Mouse (Mus musculus) frontal cortex, adult 2 months (tissue): ENCODE measurements around the gene Tsc2. TPM values are rescaled to one million over a fixed set of nuclear protein-coding genes. Genes with fewer than 3 reads are reported as not detected.

Experiments
- DNase-seq, 2 experiments: peaks; one replicate each; pipeline ENCODE4 v3.0.0; 2022; ENCODE audit warnings: low spot score in 1 of 2; ENCODE audit errors: extremely low spot score in 1 of 2
- polyA plus RNA-seq: library from polyadenylated mRNA; depleted of rRNA; stranded (reverse); fragments of >200 nt; gene quantifications from 2 replicates; pipeline ENCODE4 v1.2.3, GENCODE M21; 2012

Gene Tsc2
- polyA plus RNA-seq, 1 experiment = 194 TPM

DNA sequence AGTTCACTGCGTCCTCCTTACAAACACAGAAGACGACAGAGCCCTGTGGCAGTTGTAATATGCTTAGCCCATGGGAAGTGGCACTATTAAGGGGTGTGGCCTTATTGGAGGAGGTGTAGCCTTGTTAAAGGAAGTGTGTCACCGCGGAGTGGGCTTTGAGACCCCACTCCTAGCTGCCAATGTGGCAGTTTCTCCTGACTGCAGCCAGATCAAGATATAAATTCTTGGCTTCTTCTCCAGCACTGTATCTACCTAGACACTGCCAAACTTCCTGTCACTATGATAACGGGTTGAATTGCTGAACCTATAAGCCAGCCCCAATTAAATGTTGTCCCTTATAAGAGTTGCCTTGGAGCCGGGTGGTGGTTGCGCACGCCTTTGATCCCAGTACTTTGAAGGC is 7.0 kb downstream of the Tsc2 start:
- DNase-seq = no peak

DNA sequence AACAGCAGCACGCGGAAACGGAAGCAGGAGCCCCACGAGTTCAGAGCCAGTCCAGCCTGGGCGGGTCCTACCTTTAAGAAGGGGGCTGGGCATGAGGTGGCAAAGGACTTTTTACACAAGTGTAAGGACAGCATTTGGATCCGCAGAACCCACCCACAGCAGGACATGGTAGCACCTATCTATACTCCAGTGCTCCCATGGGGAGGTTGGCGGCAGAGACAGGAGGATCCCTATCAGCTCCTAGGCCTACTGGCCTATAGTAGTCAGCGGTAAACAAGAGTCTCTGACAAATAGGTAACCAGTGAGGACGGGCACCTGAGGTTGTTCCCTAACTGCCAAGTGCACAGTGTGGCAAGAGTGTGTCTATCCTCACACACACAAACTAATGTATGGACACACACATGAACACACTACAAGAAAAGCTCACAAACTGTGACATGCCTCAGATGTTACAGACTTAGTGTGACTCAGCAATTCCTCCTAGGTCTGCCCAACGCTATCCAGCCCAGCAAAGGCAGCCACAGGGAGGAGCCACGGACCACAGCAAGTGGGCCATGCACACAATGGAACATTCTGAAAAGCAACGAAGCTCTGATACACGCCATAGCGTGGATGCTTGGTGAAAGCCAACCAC is 14.8 kb downstream of the Tsc2 start:
- DNase-seq = no peak

DNA sequence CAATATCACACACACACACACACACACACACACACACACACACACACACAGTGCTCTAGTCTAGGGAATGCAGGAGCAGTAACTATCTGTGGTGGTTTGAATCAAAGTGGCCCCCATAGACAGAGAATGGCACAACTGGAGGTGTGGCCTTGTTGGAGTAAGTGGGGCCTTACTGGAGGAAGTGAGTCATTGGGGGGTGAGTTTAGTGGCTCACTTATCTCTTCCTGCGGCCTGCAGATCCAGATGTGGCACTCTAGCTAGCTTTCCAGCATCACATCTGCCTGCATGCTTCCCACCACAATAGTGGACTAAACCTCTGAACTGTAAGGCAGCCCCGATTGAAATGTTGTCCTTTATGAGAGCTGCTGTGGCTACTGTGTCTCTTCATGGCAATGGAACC is 21.7 kb downstream of the Tsc2 start:
- no peak for DNase-seq

DNA sequence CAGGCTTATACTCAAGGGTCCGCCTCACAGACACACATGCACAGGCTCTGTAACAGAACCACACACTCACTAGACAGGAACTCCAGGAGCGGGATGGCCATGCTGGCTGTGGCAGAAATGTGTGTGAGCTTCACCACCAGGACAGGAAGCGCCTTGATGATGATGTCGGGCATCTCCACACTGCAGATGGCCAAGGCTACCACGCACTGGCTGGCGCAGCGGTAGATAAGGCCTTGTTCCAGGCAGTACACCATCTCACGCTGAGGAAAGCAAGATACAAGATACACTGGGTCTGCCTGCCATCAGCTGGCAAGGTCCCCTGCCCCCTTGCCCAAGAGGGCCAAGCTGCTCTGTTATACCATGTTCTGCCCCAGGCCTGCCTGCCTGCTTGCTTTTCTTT is 23.6 kb downstream of the Tsc2 start:
- DNase-seq = no peak

DNA sequence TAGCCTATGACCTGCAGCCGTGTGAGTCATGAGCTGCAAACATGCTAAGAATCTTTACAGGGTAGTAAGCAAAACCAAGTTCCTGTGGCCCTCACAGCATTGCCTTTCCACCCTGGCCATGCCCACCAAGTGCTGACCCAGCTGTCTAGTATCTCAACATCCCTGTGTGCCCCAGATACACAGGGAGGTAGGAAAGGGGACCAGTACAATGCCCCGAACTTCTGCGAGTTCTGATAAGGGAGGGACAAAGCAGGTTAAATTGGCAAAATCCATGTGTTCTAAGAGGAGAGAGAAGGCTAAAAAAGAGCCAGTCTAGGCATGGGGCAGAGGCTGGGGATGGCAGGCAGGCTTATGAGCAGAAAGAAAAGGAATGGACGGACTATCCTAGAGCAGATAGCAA is 24.1 kb downstream of the Tsc2 start:
- DNase-seq = no peak

DNA sequence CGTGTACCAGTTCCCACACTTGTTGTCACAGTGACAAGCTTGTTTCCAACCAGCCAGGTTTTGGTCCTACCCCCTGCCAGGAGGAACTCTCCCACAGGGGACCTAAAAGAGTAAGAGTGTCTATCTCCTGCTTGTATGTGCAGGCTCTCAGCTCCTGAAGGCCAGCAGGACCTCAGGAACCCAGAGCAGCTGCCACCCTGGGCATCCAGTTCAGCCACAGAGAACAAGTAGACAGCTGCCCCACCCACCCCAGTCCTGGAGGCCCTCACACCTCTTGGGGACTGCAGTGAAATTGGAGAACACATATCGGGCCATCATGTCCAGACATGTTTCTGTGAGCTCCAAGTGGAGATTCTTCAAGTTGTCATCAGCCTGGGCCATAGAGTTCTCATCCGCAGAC is 27.9 kb downstream of the Tsc2 start:
- no peak for DNase-seq

DNA sequence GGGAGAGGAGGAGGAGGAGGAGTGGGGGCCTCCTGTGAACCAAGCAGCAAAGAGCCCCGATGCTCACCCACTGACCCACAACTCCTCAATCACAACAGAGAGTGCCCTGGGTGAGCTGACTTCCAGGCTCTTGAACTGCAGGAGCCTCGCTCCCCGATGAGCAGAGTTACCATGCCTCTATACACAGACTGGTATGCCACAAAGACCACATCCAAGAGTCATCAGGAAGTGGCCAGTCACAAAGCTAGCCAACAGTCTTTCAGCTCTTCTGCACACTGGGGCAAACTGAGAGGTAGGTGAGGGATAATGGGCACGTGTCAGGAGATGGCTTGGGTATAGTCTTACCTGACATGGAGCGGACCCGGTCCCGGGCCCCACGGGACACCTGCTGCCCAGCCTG is 28.5 kb downstream of the Tsc2 start:
- DNase-seq = no peak

DNA sequence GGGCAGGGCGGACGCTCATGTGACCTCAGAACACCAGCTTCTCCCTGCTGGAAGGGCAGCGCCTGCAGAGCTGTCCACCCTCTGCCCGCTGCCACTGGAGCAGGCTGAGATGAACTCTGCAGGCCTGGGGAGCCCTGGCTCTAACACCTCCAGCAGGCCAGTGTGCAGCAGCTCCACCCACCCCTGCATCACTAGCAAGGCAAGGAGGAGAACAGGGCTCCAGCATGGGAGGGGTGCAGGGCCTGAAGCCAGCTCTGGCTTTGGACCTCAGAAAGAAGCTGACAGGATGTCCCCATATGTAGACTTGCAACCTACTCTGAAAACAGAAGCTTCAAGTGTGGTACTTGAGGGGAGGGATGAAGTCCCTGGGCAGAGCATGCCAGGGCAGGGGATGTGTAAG is 31.9 kb downstream of the Tsc2 start:
- DNase-seq = no peak

DNA sequence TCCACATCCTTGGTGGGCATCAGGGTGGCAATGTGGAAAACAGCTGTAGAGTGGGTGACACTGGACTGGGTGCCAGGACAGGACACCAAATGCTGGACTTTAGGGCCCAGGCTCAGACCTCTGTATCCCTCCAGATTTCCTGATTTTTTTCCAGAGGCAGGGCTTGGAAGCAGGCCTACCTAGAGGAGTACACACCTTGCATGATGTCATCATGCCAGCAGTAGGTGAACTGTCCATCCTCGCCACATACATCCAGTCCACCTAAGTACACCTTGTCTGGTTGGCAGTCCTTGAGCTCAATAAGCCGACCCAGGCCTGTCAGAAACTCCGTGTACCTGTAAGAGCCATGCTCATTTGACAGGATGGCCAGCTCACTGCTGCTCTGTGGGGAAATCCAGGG is 34.4 kb downstream of the Tsc2 start:
- DNase-seq = no peak

DNA sequence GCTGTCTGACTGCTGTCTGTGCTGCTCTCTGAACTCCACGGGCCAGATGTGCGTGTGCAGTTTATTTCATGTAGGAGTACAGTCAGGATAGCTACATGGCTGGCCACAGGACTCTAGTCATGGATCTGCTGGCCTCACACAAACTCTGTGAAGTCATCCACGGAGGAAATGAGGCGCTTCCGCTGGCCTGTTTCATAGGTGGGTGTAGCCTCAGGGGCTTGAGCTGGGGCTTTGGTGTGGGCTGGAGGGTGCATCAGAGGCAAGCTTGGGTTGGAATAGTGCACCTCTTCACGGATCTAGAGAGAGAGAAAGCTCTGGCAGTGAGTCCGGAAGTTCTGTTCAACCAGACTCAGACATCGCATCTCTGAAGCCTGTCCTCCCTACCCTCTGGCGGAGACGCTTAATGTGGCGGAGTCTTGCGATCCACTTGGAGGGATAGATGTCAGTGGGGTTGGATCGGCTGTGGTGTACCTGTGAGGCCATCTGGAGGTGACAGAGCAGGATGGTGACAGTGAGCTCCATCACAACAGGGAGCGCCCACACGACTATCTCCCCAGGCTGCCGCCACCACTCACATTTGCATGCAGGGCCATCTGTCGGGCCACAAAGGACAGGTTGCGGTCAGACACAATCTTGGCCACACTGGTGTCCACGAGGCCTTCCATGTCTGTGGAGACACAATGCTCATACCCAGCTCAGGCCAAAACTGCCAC is 35.8 kb downstream of the Tsc2 start:
- DNase-seq = no peak

DNA sequence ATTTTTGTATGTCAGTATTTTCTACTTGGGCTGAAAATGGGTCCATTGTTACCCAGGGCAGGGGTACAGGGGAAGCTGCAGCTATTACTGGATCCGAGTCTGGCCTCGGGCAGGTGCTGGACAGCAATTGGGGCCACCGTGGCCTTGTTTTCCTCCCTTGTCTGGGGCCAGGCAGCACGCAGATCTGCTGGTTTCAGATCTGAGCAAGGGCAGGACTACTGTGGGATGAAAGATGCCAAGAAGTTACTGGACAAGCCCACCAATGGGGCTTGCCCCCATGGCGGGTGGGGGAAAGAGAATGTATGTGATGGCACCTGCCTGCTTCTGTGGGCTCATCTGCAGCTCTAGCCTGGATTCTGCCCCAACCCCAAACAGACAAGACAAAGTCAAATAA is 36.4 kb downstream of the Tsc2 start:
- DNase-seq = no peak

DNA sequence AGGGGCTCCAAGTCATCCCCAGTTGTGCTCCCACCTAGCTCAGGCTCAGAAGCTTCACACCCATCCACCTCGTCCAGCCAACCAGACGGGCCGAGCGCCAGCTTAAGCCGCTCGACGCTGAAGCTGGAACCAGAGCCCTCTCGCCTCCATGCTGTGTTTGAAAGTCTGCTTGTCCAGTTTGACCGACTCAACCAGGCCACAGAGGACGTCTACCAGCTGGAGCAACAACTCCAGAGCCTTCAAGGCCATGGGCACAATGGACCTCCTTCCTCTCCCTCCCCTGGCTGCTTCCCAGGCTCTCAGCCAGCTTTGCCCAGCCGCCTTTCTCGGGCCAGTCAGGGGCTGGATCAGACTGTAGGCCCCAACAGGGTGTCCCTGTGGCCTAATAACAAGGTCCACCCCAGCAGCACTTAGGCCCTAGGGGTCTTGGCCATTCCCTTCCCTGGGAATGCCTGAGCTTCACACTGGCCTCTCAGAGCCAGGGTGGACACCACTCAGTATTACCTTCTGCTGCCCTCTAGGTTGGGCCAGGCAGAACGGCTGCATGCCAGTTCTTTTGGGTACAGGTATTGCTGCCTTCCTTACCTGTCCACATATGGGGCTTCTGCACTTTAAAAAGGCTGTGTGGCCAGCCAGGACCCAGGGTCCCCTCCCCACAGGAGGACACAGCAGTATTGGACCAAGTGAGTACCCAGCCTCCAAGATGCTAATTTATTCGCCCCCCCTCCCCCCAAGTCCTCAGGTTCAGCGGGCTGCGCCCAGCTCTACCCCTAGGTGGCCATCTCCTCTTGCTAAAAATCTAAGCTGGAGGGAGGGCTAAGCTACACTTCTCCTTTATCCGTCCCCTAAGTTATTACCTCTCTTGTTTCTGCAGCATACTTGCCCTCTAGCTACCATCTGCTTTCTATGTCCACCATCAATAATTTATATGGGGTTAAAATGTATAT is 37.0 kb downstream of the Tsc2 start:
- DNase-seq = no peak

DNA sequence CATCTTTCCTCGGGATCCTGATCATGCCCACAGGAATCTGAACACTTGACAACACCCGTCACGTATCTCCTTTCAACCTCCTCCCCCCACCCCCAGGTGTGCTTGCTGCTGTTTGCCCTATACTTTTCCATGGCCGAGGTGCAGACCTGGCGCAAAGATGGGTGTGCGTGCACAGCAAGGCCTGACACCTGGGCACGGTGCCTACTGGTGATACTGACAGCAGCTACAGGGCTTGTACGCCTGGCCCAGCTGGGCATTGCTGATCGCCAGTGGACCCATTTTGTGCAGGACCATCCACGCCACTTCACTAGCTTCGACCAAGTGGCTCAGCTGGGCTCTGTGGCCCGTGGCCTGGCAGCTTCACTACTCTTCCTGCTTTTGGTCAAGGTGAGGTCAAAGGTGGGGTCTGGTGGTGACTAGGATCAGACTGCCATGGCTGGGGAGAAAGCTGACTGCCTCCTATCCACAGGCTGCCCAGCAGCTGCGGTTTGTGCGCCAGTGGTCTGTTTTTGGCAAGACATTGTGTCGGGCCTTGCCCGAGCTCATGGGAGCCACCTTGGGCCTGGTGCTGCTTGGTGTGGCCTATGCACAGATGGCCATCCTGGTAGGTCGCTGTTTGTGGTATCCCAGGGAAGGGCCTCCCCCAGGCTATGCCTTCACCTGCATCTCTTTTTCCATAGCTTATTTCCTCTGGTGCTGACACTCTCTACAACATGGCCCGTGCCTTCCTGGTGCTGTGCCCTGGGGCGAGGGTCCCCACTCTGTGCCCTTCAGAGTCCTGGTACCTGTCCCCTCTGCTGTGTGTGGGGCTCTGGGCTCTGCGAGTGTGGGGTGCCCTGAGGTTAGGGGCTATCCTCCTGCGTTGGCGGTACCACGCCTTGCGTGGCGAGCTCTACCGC is 38.2 kb downstream of the Tsc2 start:
- no peak for DNase-seq

DNA sequence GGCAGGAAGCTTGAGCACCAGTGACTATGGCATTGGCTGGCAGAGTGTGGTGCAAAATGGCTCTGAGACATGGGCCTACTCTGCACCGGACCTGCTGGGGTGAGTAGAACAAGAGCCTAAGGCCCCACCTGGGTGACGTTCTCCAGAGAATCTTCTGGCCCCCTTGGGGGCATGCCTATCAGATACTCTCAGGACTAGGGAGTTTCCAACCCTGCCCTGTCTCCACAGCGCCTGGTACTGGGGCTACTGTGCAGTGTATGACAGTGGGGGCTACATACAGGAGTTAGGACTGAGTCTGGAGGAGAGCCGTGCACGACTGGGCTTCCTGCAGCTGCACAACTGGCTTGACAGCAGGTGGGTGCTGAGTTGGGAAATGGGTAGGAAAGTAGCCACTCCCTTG is 39.2 kb downstream of the Tsc2 start:
- no peak for DNase-seq

DNA sequence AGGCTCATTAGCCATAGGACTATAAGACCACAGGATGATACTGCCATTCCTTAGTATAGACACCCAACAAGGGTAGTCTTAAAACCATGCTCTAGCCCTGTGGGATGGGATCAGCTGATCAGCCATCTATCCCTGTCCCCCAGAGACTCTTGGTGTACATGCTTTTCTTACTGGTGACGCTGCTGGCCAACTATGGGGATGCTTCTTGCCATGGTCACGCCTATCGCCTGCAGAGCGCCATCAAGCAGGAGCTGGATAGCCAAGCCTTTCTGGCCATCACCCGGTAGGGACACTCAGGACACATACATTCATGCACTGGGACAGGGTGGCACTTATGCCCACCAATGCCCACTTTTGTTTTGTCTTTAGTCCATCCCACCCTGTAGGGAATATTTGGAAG is 40.7 kb downstream of the Tsc2 start:
- DNase-seq = no peak

DNA sequence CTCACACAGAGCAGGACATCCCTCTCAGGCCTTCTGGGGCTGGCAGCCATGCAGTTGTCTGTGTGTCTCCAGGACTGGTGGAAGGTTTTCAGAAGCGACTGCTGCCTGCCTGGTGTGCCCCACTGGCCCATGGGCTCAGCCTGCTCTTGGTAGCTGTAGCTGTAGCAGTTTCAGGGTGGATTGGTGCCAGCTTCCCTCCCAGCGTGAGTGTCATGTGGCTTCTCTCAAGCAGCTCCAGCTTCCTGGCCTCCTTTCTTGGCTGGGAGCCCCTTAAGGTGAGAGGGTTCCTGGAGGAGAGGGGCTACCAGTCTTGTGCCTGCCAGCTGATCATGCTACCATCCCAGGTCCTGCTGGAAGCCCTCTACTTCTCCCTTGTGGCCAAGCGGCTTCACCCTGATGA is 41.5 kb downstream of the Tsc2 start:
- DNase-seq = no peak

DNA sequence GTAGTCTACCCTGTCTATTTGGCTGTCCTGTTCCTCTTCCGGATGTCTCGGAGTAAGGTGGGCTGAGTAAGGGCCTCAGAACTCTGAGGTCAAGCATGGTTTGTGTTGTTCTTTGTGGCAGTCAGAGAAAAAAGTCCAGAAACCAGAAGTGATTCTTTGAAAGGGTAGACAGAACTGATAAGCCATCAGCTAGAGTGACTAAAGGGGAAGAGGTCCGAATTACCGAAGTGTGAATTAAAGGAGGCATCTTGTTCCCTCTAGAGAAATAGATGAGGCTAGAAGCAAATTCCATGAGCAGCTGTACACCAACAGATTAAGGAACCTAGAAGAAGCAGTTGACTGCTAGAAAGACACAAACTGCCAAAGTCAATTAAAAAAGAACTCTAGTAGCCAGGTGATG is 45.9 kb downstream of the Tsc2 start:
- no peak for DNase-seq

DNA sequence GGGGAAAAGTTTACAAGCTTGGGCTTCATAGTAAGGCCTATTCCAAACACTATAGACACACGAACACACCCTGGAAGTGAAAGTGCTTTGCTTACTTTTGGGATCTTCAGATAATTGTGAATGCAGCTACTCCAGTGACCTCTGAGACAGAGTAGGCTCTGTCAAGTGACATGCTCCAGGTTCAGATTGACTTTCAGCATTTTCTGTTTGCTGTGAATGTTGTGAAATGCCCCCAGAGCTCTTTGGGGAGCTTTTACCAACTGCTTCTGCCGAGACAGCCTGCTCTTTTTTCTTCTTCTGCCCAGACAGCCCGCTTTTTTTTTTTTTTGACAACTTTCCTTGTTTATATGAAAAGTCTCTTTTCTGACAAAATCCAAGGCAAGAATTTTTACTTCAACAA is 47.9 kb downstream of the Tsc2 start:
- DNase-seq = no peak

DNA sequence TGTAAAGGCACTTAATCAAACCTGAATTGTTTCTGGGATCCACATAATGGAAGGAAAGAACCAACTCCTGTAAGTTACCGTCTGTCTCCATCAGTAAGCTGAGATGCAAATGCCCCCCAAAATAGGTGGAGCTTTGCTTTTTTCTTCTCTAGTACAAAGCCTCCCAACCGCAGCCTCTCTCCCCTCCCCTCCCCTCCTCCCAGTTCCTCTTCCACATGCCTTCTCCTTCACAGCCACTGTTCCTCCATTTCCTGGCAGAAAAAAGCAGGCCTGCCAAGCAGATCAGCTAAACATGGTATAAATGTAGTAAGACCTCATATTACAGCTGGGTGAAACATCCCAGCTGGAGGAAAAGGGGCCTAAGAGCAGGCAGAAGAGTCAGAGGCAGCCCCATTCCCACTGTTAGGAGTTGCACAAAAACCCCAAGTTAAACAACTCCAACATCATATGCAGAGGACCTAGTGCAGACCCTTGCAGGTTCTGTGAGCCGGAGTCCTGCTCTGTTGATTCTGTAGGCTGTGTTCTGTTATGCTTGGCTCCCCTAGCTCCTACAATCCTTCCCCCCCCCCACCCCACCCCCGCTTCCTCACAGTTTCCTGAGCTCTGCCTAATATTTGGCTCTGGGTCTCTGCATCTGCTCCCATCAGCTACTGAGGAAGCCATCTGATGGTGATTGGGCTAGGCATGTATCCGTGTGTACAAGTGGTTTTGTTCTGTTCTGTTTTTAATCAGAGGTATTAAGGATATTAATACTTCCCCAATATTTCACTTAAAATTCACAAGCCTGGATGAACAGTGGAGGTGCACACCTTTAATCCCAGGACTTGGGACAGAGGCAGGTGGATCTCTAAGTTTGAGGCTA is 48.6 kb downstream of the Tsc2 start:
- DNase-seq = no peak

DNA sequence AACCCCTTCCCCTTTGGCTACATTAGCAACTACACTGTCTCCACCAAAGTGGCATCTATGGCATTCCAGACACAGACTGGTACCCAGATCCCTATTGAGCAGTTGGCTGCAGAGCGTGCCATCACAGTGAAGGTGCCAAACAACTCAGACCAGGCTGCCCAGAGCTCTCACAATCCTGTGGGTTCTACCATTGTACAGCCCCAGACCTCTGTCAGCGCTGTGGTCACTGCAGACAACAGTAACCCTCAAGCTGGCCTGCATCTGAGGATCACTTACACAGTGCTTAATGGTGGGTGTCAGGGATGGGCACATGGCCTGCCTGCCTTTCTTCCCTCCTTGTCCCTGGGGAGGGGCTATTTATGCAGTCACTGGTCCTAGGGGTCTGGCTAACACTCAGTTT is 52.1 kb downstream of the Tsc2 start:
- DNase-seq = no peak
